Mouse (Mus musculus): ENCODE measurements at regions not wholly inside any gene's neighbourhood (a gene's known extent, or its start where the extent isn't known, plus 50 kb on each side); places are given as distances from the start of the nearest gene placed in this dataset.

DNA sequence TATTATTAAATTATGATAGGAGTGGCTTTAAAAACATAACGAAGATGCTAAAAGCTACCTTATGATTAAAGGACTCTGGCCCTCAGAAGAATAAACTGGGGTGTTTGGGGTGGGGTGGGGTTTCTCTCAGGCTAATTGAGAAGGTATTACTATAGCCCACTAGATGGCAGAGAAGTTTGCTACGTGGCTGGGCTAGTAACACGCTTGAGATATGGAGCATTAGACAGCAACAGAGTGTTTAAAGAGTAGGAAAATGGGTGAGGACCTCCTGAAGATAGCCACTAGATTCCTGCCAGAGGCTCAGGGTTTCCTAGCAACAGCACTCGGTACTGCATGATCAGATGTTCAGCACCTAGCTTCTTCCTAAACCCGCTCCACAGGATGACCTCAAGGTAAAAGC is 76.7 kb upstream of the Gpc5 start:
- no peak for DNase-seq (ENCODE audit: low spot score)

- DNase-seq (ENCODE audit: low spot score): peak; percentile 45
These were observed 74.4 kb upstream of the Gpc5 start for GRCm38 (mm10) chr14:115017410-115018153.

DNA sequence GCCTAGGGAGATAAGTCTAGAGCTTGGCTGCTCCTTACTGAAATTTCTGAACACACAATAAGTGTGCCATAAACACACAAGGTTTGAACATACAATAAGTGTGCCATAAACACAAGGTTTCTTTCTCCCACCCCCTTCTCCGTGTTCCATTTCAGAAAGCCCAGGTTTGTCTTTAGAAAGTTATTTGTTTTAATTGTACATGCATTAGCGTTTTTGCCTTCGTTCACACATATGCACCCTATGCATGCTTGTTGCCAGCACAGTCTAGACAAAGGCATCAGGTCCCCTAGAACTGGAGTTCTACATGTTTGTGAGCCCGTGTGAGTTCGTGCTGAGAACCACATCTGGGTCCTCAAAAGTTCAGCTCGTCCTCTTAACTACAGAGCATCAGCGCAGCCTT is 64.0 kb upstream of the Gpc5 start:
- DNase-seq (ENCODE audit: low spot score): no peak

DNA sequence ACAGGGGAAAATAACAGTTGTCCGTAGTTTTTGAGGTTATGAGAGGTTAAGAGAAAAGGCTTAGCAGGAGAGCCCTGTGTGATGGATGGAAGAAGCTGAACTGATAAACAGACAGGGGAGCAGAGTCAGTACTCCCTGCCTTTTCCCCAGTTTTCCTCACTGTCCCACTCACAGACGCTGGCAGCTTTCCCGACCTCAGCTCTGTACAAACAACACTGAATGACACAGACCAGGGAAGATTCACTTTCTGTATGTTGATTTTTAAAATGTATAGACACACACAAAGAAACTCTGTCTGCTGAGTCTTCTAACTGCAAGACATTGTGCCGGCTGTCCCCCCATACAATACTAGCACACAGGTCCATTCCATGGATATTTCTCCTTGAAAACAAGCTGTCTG is 60.3 kb upstream of the Gpc5 start:
- DNase-seq (ENCODE audit: low spot score): no peak

DNA sequence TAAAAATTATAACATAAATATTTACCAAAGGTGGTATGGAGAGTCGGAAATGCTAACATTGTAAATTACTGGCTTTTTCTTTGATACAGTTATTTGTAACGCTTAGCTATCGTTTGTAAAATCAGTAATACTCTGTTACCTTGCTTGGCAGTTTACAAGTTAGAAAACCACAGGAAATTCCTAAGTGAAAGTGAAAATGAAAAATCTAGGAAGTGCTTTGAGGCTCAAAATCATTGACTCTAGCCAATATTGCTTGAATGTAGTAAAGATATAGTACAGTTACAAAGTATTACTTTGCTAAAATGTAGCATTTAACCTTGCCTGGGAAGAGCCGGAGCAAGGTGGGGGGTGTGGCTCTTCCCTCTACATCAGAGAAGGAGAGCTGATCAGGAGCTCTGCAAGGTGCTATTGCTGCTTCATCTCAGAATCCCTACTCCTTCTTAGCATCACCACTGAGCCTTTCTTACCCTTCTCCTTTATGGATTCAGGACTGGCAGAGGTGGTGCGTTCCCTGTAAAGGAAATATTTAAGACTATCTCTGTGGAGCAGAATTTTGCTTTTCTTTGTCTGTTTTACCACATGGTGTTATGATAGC is 58.5 kb upstream of the Gpc5 start:
- DNase-seq (ENCODE audit: low spot score): no peak

DNA sequence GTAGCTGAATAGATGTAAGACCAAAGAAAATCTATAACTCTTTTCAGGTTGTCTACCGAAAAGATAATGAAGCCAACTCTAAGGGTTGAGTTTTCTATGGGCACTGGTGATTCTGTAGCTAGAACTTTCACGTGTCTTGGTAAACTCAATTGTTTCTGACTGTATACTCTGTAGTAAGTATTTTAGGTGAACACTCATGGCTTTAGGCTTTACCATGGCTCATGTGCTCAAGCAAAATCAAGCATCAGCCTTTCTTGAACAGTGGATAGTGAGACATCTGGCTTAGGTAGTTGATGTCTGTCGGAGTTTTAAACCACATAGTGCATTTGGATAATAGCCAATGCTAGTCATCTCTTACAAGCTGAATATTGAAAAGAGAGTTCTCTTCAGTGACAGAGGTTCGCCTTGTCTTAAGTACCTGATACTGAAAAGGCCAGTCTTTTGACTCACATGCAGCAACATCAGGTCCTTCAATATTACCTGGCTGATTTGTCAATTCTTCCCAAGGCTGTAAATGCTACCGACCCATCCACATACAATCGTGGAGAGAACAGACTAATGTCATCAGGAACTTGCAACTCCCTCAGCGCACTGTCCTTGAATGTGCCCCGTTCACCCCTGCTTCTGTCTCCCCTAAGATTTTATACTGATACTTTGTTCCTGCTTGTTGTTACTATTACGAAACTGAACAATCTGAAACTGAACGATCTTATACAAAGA is 57.1 kb upstream of the Gpc5 start:
- DNase-seq (ENCODE audit: low spot score): no peak

DNA sequence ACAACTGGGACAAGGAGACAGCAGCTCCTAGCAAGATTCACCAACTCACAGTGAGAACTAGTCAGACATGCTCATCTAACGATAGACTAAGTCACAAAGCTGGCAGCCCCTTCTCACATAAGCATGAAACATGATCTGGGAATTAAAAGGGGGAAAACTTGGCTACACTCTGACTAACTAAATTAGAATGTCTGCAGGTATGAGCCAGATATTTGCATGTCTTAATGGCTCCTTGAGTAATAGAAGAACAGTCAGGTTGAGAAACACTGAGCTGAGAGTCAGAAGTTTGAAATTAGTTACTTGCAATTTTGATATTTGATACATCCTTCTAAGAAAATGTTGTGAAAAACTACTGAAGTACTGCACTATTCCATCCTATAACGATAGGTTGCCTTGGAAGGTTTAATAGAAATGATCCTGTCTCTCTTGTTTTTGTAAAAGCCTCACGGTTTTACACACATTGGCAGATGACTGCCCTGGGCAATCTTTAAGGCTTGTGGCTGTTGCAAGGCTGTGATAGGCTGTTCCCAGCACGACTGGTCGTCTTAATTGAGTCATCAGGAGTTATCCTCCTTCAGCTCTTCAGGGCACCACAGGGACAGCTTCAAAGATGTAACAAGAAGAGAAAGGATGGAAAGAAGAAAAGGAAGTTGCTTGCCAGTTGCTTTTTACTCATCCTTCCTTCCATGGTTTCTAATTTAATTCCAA is 54.8 kb upstream of the Gpc5 start:
- DNase-seq (ENCODE audit: low spot score): no peak

GRCm38 (mm10) chr14:115038788-115039187 is 53.2 kb upstream of the Gpc5 start:
- no peak for DNase-seq (ENCODE audit: low spot score)

GRCm38 (mm10) chr14:115039524-115039923 is 52.5 kb upstream of the Gpc5 start:
- DNase-seq (ENCODE audit: low spot score): no peak

DNA sequence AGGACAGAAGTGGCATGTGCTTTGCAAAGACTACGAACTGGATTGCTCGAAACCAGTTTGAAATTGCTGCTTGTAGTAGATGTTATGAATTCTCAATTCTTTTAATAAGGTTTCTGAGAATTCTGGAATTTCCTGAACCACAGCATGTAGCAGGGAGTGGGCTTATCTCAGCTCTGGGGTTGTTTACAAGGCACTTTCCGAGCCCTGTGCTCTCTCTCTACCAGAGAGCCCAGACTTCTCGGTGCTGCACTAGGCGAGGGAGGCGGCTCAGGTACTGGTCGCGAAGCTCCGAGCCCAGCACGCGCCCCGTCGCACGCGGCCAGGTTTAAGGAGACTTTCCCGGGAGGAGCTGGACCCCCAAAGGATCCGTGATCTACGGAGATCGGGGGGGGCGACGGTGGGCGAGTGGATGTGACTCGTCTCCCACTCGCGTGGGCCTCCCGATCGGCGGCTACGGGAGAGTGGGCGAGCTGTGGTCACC is 51.9 kb upstream of the Gpc5 start:
- no peak for DNase-seq (ENCODE audit: low spot score)

DNA sequence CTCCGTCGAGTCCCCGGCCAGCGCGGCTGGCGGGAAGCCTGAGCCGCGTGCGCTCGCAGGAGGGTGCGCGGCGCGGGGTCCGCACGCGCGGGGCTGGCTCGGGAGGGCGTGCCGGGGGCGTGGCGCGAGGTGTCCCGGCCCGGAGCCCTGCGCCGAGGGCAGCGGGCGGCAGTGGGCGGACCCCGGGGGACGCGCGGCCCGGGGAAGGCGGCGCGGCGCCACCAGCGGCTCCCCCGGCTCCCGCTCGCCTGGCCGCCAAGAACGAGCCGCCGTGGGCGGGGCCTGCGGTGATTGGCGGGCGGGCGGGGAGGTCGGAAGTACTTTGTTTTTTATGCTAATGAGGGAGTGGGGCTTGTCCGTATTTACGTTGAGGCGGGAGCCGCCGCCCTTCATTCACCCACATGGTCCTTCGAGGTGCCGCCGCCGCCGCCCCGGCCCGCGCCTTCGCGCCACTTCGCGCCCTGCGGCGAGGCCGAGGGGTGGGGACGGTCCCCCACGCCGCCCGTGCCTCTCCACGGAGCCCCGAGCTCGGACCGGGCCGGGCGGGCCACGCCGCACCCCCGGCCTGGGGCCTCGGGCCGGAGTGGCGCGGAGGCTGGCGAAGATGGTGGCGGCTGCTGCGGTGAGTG is 51.3 kb upstream of the Gpc5 start:
- DNase-seq (ENCODE audit: low spot score): peak; percentile 90

- DNase-seq (ENCODE audit: low spot score): peak; percentile 45
These were observed 50.5 kb upstream of the Gpc5 start for GRCm38 (mm10) chr14:115041336-115042054.

- DNase-seq (ENCODE audit: low spot score): peak; percentile 87
These were observed 49.9 kb upstream of the Gpc5 start for GRCm38 (mm10) chr14:115042055-115042564.
